Mouse (Mus musculus): ENCODE results near the gene Uqcr11. TPM values are rescaled to one million over a fixed set of nuclear protein-coding genes. Genes with fewer than 3 reads are reported as not detected.

Gene Uqcr11
- polyA plus RNA-seq, 1 experiment = 1,025 TPM

DNA sequence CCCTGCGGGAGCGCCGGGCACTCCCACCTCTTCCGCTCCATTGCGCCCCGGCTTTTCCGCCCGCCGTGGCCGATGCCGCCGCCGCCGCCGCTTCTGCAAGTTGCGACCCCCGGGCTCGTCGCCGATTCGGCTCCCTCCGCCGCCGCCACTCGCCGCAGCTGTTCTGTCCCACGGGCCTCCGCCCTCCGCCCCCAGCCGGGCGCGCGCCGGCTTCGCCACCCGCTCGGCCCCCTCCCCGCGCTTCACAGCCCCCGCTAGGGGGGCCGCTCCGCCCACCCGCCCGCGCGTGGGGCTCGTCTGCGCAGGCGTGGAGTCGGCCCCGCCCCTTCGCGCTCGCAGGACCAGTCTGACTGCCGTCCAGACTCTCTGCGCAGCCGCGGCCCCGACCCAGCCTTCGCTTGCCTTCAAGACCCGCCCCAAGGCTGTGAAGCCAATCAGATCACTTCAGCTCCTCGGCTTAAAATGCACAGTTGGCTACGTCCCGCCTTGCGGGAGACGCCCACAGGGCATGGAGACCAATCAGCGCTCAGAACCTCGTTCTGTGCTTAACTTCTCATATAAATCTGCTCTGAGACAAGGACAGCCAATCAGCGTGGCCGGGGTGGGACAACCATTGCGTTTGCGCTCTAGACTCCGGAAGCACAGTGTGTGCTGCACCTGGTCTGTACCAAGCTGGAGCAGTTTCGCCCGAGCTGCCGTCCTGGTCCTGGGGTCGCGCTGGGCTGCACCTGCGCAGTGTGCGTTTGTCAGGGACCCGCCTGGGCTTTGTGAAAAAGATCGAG is 7.2 kb downstream of the Uqcr11 start, which contains the start of gene Mbd3:
TSS of gene Mbd3 (minus strand) at position 360 of the 782 bp plus-strand sequence.
- Histone ChIP-seq H3K36me3 (ENCODE audit: control insufficient read depth, insufficient read depth) (peaks cover 62% of the 10 kb centered on the region), H3ac (ENCODE audit: control insufficient read depth, insufficient read length, low read depth) (peak within 1 kb of the TSS; percentile 76), H3K79me3 (ENCODE audit: low read depth) (peaks cover 37% of the 10 kb centered on the region)

GRCm38 (mm10) chr10:80398719-80399190 is 7.9 kb downstream of the Uqcr11 start:
- Histone ChIP-seq H3K36me3 (ENCODE audit: control insufficient read depth, insufficient read depth) (peaks cover 62% of the 10 kb centered on the region), H3K79me2 (ENCODE audit: control insufficient read depth, insufficient read depth) (peaks cover 48% of the 10 kb centered on the region), H3ac (ENCODE audit: control insufficient read depth, insufficient read length, low read depth) (peak overlapping the region; percentile 76), H3K4me3 (ENCODE audit: insufficient read depth, poor library complexity, severe bottlenecking) (peak overlapping the region; percentile 65), H3K79me3 (ENCODE audit: low read depth) (peaks cover 34% of the 10 kb centered on the region), H3K27me3 (ENCODE audit: control insufficient read depth, insufficient read depth, insufficient read length) (no peaks in the 10 kb centered on the region)
- TF ChIP-seq CEBPB (IDR thresholded peaks at IDR 0.05; ENCODE audit: low read depth) (no peak), CTCF (IDR thresholded peaks at IDR 0.05; ENCODE audit: control insufficient read depth, insufficient read depth, insufficient read length) (no peak), MAX (IDR thresholded peaks at IDR 0.05) (peak; percentile 98)

More for the DNA sequence above, 7.2 kb downstream of the Uqcr11 start, which contains the start of gene Mbd3:
- TF ChIP-seq MYOD1 (IDR thresholded peaks at IDR 0.05; ENCODE audit: control insufficient read depth, insufficient read length, low read depth) (peak; percentile 16), CEBPB (IDR thresholded peaks at IDR 0.05; ENCODE audit: low read depth) (no peak)
- H3K27me3 ChIP-seq (ENCODE audit: control insufficient read depth, insufficient read depth, insufficient read length) = no peaks in the 10 kb centered on the region
- peak within 1 kb of the TSS; percentile 65 for H3K4me3 ChIP-seq (ENCODE audit: insufficient read depth, poor library complexity, severe bottlenecking)
- H3K79me2 ChIP-seq (ENCODE audit: control insufficient read depth, insufficient read depth) = peaks cover 54% of the 10 kb centered on the region

DNA sequence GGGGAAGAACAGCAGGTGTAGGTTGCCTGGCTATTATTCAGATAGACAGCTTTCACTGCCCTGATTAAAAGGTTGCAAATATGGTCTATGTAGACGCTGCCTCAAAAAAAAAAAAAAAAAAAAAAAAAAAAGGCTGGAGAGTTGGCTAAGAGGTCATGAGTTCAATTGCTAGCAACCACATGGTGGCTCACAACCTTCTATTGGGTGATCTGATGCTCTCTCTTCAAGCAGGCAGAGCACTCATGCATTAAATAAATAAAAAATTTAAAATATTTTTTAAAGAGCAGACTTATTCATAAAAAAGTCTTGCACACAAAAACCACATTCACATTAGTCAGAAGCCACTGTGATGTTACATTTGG is 8.5 kb downstream of the Uqcr11 start:
- Histone ChIP-seq H3K27me3 (ENCODE audit: control insufficient read depth, insufficient read depth, insufficient read length) (no peaks in the 10 kb centered on the region), H3K4me3 (ENCODE audit: insufficient read depth, poor library complexity, severe bottlenecking) (peak overlapping the region; percentile 65), H3K79me2 (ENCODE audit: control insufficient read depth, insufficient read depth) (peaks cover 42% of the 10 kb centered on the region), H3K79me3 (ENCODE audit: low read depth) (peaks cover 30% of the 10 kb centered on the region), H3K36me3 (ENCODE audit: control insufficient read depth, insufficient read depth) (peaks cover 62% of the 10 kb centered on the region), H3ac (ENCODE audit: control insufficient read depth, insufficient read length, low read depth) (peak overlapping the region; percentile 68)
- TF ChIP-seq FOSL1 (IDR thresholded peaks at IDR 0.05; ENCODE audit: insufficient read depth, low read length, poor library complexity, severe bottlenecking) (no peak), USF1 (IDR thresholded peaks at IDR 0.05; ENCODE audit: low read depth) (no peak), MAX (IDR thresholded peaks at IDR 0.05) (no peak), MYOG (IDR thresholded peaks at IDR 0.05; ENCODE audit: control insufficient read depth, extremely low read depth, insufficient read length) (no peak), MYOD1 (IDR thresholded peaks at IDR 0.05; ENCODE audit: control insufficient read depth, insufficient read length, low read depth) (no peak), CTCF (IDR thresholded peaks at IDR 0.05; ENCODE audit: control insufficient read depth, insufficient read depth, insufficient read length) (no peak)

DNA sequence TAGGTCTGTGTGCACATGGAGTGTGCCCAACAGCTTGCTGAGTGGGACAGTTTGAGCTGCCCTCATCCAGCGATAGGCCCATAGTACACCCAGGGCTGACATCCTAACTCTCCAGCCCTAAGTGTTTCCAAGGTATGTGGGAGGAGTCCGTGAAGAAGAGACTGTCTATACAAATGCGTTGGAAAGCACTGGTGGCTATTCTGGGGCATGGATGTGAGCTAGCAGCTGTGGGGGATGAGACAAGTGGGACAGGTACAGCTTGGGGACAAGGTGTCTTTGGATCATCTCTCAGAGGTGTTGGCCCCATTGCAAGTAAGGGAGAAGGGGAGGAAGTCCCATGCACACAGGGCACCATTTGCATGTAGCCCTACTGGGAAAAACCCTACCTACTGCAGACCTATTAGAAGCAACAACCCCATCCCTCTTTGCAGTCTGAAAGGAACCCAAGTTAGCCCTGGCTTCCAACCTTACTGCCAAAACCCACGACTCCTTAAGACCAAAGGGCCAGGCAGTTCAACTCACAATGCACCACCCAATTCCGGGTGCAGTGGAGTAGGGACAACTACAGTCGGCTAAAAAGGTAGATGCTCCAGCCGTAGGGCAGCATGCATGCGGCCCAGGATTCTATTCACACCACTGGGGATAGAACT is 9.0 kb downstream of the Uqcr11 start:
- Histone ChIP-seq H3K36me3 (ENCODE audit: control insufficient read depth, insufficient read depth) (peaks cover 62% of the 10 kb centered on the region), H3K79me3 (ENCODE audit: low read depth) (peaks cover 30% of the 10 kb centered on the region), H3K27me3 (ENCODE audit: control insufficient read depth, insufficient read depth, insufficient read length) (no peaks in the 10 kb centered on the region), H3K4me3 (ENCODE audit: insufficient read depth, poor library complexity, severe bottlenecking) (peak overlapping the region; percentile 65), H3K79me2 (ENCODE audit: control insufficient read depth, insufficient read depth) (peaks cover 42% of the 10 kb centered on the region), H3ac (ENCODE audit: control insufficient read depth, insufficient read length, low read depth) (peak overlapping the region; percentile 60)
- TF ChIP-seq CEBPB (IDR thresholded peaks at IDR 0.05; ENCODE audit: low read depth) = no peak
- no peak for TF ChIP-seq MAX (IDR thresholded peaks at IDR 0.05)
- TF ChIP-seq MYOD1 (IDR thresholded peaks at IDR 0.05; ENCODE audit: control insufficient read depth, insufficient read length, low read depth) = no peak
- no peak for TF ChIP-seq FOSL1 (IDR thresholded peaks at IDR 0.05; ENCODE audit: insufficient read depth, low read length, poor library complexity, severe bottlenecking)
- no peak for TF ChIP-seq MYOG (IDR thresholded peaks at IDR 0.05; ENCODE audit: control insufficient read depth, extremely low read depth, insufficient read length)
- no peak for TF ChIP-seq USF1 (IDR thresholded peaks at IDR 0.05; ENCODE audit: low read depth)
- TF ChIP-seq CTCF (IDR thresholded peaks at IDR 0.05; ENCODE audit: control insufficient read depth, insufficient read depth, insufficient read length) = no peak

DNA sequence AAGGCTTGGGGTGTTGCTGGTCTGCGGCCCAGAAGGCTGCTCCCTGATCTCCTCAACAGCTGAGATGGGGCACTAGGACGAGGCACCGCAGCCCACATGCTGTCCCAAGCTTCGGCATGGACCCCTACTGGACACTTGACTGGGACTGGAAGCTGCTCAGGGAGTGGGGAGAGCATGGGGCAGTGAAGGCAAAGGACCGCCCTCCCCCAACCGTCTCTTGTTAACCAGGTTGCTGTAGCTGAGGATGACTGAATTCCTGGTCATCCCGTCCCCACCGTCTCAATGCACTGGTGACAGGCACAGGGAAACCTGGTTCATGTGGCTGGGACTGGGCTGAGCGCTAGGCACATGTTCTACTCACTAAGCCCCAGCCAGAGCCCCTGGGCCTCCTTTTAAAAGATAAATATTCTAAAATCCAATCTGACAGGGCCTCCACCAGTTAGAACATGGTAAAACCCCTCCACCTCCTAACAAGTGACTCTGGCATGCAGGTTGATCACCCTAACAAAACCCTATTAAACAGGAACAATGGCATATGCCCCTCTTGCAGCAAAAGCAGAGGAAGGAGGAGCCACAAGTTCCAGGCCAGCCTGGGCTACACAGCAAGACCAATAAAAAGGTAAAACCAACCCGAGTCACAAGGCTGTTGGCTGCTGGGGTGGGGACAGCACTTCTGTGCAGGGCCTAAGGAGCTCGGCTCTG is 9.7 kb downstream of the Uqcr11 start:
- Histone ChIP-seq H3K36me3 (ENCODE audit: control insufficient read depth, insufficient read depth) (peaks cover 62% of the 10 kb centered on the region), H3ac (ENCODE audit: control insufficient read depth, insufficient read length, low read depth) (peak overlapping the region; percentile 15)
- TF ChIP-seq MYOD1 (IDR thresholded peaks at IDR 0.05; ENCODE audit: control insufficient read depth, insufficient read length, low read depth) = no peak
- TF ChIP-seq FOSL1 (IDR thresholded peaks at IDR 0.05; ENCODE audit: insufficient read depth, low read length, poor library complexity, severe bottlenecking) = no peak
- no peak for TF ChIP-seq CTCF (IDR thresholded peaks at IDR 0.05; ENCODE audit: control insufficient read depth, insufficient read depth, insufficient read length)
- TF ChIP-seq MAX (IDR thresholded peaks at IDR 0.05) = no peak
- no peak for TF ChIP-seq CEBPB (IDR thresholded peaks at IDR 0.05; ENCODE audit: low read depth)
- no peak for TF ChIP-seq MYOG (IDR thresholded peaks at IDR 0.05; ENCODE audit: control insufficient read depth, extremely low read depth, insufficient read length)
- TF ChIP-seq USF1 (IDR thresholded peaks at IDR 0.05; ENCODE audit: low read depth) = no peak

More for the DNA sequence above, 9.7 kb downstream of the Uqcr11 start:
- Histone ChIP-seq H3K27me3 (ENCODE audit: control insufficient read depth, insufficient read depth, insufficient read length) (no peaks in the 10 kb centered on the region), H3K79me3 (ENCODE audit: low read depth) (peaks cover 30% of the 10 kb centered on the region), H3K79me2 (ENCODE audit: control insufficient read depth, insufficient read depth) (peaks cover 42% of the 10 kb centered on the region), H3K4me3 (ENCODE audit: insufficient read depth, poor library complexity, severe bottlenecking) (no peak overlapping the region)

Measured in C2C12 (cell line).